Mouse (Mus musculus) NIH3T3 (cell line): ENCODE measurements around the gene Rps19.
A peak's percentile ranks its signal among the peaks of the same experiment; 100 is the strongest.
"Not testable (repeated sequence)": the region's sequence is repeated elsewhere in the genome, so short reads cannot be mapped to it uniquely, and the experiment has no call there.

ENCODE experiments used
- DNase-seq: peaks from one replicate; pipeline ENCODE4 v3.0.0-alpha.2; 2012; ENCODE audit warnings: low read depth

Gene Rps19

DNA sequence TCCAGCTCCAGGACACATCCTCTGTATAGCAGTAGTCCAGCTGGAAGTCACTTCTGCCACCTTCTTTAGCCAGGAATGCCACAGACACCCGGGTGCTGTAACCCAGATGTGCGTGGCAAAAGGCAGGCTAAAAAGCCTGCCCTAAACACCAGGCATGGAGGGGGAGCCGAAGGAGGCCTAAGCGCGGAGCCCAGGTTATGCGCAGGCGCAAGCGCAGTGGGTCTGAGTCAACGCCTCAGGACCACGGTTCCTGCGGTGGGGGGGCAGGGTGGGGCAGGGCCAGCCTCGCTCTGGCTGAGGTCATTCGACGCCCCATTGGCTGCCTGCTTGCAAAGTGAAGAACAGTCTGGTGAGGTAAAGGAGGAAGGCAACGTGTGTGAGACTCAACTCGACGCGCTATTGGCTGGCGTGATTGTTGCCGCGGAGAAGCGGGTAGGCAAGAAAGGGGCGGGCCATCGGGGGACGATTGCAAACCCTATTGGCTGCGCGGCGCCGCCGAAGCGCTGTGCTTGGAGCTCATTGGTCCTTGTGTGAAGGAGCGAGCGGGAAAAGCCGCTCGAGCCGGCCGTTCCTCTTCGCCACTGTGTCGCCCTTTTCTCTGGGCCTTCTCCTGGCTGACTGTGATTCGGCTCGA lies 14.5 kb upstream of the Rps19 start, which contains the start of the genes Lypd4 and Dmrtc2:
TSS of gene Lypd4 (minus strand) at position 410 of the 634 bp plus-strand sequence.
TSS of gene Dmrtc2 (plus strand) at position 526 of the 634 bp plus-strand sequence.
- no peak for DNase-seq

DNA sequence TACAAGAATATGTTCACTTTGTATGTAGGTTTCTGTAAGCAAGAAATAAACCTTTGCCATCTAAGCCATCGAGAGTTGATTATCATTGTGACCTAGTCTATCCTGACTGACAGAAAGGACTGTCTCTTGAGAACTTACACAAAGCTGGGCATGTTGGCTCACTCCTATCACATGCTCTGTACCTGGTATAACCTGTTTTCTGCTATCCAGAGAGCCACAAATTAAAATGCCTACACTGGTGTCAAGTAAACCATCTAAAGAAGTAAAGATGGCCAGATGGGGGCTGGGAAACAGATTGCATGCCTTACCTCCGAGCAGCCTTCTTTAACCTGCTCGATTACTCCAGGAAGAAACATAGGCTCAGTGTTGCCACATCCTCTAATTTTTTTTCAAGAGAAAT lies 6.6 kb upstream of the Rps19 start:
- no peak for DNase-seq

DNA sequence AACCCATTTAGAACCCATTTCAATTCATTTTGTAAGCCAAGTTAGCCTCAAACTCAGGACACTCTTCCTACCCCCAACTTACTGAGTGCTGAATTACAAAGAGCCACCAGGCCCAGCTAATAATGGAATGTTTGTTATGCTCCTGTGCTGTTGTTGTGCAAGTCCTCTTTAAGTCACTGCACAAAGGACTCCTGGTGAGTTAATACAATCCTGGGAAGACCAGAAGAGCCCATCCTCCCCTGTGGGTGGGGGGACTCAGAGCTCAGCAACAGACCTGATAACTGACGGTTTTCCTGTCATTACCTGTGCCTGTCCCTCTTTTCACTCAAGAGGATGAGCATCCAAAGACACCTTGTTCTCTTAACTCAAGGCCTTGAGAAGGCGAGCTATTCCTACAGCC lies 4.6 kb upstream of the Rps19 start:
- no peak for DNase-seq

DNA sequence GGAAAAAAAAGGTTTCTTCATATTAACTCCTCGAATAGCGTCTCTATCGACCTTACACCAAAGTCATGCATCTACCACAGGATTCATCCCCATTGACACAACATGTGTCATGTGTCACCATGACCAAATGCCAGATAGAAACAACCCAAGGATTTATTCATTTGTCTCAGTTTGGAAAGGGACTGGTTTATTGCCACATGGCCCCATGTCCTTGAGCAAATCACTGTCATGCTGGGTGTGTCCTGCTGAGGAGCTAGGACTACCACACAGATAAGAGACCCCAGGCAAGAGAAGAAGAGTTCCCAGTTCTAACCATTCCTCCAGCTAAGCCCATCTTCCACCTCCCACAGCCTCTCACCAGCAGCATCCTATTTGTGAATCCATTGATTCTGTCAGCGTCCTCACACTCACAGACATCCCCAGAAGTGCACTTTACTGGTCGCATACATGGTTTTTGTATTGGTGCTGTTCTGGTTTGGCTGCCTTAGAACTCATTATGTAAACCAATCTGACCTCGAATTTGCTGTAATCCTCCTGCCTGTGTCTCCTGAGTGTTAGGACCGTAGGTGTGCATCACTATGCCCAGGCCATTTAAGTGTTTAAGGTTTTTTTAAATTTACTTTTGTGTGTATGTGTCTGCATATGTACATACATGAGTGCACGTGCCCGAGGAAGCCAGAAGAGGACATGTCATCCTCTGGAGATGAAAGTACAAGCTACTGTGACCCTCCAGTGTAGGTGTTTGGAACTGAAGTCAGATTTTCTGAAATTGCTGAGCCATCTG lies 1.6 kb upstream of the Rps19 start:
- no peak for DNase-seq

DNA sequence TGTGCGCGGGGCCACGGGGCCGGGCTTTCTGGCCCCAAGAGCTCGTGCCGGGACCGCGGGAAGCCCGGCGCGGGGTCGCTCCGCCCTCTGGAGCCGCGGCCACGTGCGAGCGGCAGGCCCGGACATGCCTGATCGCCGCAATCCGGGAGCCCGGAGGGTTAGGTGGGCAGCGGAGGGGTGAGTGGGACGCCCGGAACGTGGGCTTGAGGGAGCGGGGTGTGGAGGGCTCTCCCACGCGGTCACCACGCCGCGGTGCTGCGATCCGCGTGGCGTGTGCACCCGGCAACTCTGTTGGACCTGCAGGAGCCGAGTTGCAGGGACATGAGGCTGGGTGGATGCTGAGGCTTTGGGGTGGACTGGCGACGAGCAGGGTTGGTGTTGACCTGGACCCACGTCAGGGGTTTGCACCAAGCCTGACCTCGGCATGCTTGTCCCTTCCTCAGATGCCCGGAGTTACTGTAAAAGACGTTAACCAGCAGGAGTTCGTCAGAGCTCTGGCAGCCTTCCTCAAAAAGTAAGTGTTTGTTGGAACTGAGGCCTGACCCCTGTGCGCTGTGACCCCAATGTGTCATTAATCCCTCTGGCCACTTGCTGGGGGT lies 621 bp downstream of the Rps19 start:
- DNase-seq = peak; percentile 50

DNA sequence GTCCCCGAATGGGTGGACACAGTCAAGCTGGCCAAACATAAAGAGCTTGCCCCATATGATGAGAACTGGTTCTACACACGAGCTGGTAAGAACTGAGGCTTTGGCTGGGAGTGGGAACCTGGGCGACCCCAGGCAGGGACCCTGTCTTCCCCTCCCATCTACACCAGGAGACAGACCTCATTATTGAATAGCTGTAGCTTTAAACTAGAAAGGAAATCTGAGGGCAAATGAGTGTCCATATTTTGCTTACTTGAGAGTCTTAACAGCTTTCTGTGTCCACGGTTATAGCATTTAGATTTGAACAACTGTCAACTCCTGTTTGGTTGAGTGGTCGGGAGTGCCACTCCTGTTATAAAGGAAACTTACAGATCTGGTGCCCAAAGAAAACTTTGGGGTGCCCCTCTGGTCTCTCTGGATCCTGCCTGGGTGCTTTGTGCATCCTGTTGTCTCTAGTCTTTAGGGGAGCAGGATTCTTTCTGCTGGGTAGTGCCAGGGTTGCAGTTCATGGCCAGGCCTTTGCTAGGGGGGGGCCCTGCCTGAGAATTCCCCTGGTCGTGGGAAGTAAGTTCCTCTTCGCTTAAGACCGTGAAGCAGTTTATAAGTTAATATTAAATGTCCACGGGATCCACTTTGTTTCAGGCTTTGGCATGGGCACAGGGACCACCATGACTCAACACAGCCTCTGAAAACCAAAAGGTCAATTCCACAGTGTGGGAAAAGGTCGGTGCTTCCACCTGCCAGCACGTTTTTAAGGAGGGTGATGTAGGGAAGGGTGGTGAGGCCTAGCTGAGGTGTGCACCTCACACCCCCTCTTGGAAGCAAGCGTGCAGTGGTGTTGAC lies 1.5 kb downstream of the Rps19 start:
- peak; percentile 33 for DNase-seq

DNA sequence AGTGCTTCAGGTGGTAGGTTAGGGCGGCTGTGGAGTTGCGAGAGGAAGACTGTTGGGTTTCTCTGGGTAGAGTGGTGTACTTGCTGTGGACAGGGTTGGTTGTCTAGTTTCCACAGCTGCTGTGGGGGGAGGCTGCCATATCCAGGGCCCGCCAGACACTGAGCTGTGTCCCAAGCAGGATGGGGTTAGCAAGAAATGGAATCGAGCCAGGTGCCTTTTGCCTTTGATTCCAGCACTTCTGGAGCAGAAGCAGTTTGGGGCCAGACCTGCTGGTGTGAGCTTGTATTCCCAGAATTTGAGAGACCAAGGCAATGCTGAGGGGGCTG lies 2.1 kb downstream of the Rps19 start:
- DNase-seq = peak; percentile 53

DNA sequence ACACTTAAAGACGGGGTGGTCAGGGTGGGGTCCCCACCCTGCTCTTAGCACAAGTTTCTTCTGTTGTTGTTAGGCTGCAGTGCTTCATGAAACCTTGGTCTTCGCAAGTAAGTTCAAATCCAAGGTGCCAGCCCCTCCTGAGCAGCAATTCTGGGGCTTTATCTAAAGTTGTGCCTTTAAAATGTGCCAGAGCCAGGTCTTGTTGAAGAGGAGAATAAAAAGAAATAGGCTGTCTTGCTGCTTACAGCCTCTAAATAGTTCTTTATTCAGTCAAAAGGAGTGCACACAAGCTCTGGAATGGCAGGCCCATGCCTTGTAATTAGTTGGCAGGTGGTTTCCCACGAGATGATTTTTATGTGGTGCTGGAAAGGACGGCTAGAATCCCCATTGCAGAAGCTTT lies 2.9 kb downstream of the Rps19 start:
- DNase-seq = no peak

DNA sequence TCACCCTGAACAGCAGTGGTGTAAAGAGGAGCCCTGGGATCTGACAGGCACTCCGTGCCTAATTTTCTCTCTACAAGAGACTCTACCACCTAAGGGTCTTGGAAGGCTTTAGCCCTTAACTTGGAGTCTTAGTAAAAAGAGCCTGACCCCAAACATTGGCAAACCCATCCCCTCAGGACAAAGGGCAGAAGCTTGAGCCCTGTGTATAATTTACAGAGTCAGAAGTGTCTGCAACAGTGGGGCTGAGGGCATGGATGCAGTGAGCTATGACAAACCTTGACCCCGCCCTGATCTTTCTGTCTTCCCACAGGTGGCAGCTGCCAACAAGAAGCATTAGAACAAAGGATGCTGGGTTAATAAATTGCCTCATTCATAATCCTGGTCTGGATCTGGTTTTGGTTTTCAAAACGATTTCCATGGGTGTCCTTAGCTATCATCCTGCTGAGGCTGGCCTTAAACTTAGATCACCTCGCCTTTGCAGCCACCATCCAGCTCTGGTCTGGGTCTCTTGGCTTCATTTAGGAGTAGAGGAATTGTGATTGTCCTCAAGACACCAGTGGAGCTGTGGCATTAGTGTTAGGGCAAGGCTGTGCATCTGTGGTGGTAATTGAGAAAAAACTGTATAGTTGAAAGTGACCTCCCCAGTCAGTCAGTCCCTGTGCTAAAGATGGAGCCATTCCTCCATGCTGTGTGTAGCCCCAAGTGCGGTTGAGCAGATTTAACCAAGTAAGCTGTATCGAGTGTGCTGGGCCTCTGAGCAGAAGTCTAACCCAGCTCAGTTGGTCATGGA lies 5.5 kb downstream of the Rps19 start:
- DNase-seq = no peak

DNA sequence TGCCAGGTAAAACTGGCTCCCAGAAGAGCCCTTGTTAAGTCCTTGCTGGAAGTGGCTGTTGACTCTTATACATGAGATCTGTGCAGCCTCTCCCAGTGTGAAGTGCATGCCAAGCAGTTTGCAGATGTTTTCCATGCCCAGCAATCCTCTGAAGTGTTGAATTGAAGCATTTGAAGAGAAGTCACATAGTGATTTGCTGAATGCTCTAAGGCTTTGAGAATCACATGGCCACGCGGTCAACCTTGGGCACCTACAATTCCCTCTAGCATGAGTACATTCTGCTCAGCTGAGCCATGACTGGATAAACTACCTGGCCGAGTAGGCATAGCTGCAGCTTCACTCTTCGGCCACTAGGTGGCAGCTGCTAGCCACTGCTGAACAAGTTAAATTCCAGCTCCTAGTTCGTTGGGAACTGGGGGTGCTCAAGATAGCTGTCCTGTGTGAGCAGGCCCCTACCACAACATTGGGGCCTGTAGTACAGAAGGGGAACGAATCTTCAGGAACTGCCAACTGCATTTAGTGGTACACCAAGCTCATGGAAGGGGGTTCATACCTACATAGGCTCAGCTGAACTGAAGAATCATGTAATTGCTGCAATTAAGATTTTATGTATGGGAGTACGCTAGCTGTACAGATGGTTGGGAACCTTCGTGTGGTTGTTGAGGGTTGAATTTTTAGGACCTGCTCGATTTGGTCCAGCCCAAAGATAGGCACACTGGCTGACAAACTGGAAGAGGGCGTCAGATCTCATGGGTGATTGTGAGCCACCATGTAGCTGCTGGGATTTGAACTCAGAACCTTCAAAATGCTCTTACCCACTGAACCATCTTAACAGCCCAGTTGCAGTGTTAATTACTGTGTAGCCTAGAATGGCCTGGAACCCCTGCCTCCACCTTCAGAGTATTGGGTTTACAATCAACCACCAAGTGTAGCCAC lies 6.4 kb downstream of the Rps19 start:
- DNase-seq = peak; percentile 91

DNA sequence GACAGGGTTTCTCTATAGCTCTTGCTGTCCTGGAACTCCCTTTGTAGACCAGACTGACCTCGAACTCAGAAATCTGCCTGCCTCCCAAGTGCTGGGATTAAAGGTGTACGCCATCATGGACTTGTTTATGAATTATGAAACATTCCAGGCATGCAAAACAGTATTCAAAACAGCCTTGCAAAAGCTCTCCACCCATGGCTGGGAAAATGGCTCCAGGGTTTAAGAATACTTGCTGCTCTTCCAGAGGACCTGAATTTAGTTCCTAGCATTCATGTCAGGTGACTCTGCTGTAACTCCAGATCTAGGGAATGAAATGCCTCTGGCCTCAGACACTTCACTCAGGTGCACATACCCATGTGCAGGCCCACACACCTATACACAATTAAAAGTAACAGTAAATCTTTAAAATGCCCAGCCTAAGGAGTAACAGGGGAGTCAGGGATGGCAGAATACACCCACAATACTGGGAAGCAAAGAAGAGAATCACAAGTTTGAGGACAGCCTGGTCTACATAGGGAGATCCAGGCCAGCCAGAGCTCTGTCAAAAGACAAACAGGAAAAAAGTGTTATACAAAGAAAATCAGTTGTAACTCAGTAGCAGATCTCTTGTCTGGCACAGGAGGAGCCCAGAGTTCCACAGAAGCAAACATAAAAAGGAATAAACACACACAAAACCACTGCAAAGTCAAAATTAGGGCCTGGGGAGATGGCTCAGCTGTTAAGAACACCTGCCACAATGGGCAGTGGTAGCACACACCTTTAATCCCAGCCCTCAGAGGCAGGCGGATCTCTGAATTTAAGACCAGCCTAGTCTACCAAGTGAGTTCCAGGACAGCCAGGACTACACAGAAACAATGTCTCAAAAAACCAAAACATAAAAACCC lies 7.3 kb downstream of the Rps19 start:
- DNase-seq = no peak

DNA sequence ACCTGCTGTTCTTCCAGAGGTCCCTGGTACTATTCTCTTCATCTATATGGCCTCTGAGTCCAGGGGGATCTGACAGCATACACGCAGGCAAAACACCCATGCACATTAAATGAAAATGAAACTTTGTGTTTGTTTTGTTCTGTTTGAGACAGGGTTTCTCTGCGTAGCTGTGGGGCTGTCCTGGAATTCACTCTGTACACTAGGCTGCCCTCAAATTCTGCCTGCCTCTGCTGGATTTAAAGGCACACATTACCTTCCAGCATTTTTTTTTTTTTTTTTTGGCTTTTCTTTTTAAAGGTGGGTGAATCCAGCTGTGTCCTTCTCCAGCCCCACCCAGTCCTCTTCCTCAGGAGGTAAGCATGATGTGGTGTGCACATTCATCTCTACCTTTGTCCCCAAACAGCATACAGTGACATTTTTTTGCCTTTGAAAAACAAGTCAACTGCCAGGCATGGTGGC lies 8.0 kb downstream of the Rps19 start:
- no peak for DNase-seq

DNA sequence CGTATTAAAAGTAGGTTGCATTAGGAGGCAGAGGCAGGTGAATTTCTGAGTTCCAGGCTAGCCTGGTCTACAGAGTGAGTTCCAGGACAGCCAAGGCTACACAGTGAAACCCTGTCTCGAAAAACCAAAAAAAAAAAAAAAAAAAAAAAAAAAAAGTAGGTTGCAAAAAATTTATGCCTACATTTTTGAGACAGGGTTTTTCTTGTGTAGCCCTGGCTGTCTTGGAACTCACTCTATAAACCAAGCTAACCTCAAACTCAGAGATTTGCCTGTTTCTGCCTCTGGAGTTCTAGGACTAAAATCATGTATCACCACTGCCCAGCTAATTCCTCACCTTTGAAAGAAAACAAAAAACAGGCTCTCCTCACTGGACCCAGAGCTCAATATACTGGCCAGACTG lies 11.6 kb downstream of the Rps19 start:
- not testable (repeated sequence) for DNase-seq

DNA sequence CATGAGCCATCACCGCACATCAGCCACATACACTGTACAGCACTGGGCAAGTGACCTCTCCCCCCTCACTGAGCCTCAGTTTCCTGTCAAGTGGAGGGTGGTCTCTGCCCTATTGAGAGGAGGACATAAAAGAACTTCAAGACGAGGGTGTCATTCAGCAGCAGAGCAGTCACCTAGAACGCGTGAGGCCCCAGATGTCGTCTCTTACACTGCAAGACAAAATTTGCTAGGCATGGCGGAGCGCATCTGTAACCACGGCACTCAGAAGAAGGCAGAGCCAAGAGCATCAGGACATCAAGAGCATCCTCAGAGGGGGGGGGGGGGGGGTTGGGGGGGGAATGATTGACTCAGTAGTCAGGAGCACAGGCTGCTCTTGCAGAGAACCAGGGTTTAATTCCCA lies 12.1 kb downstream of the Rps19 start:
- DNase-seq = no peak

DNA sequence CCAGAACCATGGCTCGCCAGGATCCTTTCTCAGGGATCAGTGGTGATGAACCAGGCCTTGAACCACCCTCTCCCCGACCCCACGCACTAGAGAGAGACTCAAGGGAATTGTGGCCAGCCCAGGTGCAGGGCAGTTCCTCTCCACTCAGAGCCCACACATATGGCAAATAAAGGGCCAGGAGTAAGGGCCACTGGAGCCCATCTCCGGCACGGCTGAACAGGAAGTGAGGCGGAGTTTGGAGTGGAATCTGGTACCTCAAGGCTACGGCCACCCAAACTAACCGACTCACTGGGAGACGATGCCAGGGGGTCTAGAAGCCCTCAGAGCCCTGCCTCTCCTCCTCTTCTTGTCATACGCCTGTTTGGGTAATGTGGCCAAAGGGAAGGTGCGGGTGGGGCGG lies 13.1 kb downstream of the Rps19 start, which contains the start of gene Cd79a:
TSS of gene Cd79a (plus strand) at position 158 of the 400 bp plus-strand sequence.
- DNase-seq = no peak

DNA sequence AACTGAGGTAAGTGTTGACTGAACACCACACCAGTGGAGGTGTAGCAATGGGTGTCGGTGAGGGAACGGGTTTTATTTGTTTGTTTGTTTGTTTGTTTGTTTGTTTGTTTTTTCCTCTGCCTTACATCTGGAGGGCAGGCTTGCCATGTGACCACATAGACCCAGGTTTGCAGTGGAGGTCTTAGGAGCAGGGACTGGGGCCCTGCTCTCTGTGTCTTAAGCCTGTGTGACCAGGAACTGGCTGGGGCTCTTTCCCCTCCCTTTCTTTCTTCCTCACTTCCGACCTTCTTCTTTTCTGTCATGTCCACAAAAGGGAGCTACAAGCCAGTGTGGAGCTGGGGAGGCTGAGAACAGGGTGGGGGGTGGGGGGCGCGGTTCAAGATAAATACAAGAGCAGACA lies 13.8 kb downstream of the Rps19 start:
- DNase-seq = no peak

DNA sequence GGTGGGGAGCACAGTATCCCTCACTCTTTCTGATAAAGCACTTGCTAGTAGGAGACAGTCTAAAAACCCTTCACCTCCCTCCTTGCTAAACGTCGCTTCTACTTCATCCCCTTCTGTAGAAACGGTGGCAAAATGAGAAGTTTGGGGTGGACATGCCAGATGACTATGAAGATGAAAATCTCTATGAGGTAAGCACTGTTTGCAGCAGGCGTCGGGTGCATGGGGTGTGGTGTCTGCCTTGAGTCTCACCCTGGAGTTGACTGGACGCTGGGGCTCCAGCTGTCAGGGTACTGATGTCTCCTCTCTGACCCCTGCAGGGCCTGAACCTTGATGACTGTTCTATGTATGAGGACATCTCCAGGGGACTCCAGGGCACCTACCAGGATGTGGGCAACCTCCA lies 16.9 kb downstream of the Rps19 start:
- DNase-seq = no peak

DNA sequence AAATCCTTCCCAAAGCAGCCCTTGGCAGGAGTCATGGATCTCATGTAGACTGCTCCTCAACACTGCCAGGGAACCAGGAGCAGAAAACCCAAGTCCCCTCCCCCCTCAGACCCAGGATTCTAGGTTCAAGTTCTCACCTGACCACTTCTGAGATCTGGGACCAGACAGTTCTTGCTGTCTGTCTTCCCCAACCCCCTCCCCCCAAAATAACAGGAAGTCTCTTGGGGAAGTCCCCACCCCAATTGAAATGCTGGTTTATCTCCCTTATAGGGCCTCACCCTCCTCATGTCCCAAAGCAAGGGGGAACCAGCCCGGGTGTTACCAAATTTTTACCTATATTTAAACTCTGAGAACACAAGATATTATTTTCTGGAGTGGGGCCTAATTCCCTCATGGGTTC lies 17.7 kb downstream of the Rps19 start:
- no peak for DNase-seq

DNA sequence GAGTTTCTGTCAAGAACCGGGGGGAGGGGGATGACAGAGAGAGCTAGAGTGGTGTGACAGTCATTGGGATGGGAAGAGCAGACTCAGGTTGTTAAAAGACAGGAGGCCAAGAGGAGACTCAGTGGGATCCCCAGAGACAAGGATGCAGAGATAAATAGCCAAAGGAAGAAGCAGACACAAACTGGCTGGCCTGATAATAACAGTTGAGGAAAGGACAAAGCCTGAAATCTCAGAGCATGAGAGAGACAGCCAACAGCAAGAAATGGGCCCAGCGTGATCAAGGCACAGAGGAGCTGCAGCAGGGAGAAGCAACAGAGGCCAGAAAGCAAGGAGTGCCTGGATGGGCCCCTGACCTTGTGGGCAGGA lies 18.1 kb downstream of the Rps19 start:
- no peak for DNase-seq
